Mouse (Mus musculus) myocyte (in vitro differentiated cells): Measurements from ENCODE around the gene Fanca. TPM values are rescaled to one million over a fixed set of nuclear protein-coding genes. Genes with fewer than 3 reads are reported as not detected.
A peak's percentile ranks its signal among the peaks of the same experiment; 100 is the strongest.

Experiments
- H3K27me3 ChIP-seq: one replicate; pipeline ENCODE4 v1.6.1; 2011; ENCODE audit not compliant: control insufficient read depth, insufficient read depth, insufficient read length
- H3K36me3 ChIP-seq: one replicate; pipeline ENCODE4 v1.6.1; 2011; ENCODE audit not compliant: control insufficient read depth, insufficient read depth
- H3K4me2 ChIP-seq: one replicate; pipeline ENCODE4 v1.6.1; 2011; ENCODE audit warnings: low read depth, control low read depth
- H3K4me3 ChIP-seq: one replicate; pipeline ENCODE4 v1.5.1; 2011; ENCODE audit warnings: mild to moderate bottlenecking, control low read depth, moderate library complexity
- H3K79me2 ChIP-seq: one replicate; pipeline ENCODE4 v1.6.1; 2011; ENCODE audit not compliant: control insufficient read depth, insufficient read depth
- H3ac ChIP-seq: one replicate; pipeline ENCODE4 v1.6.1; 2011; ENCODE audit not compliant: control insufficient read depth, insufficient read length
- E2F4 ChIP-seq: IDR thresholded peaks from one replicate; pipeline ENCODE4 v1.6.1; 2011; ENCODE audit warnings: mild to moderate bottlenecking, control low read depth, moderate library complexity; ENCODE audit not compliant: insufficient read depth
- MAX ChIP-seq: IDR thresholded peaks from one replicate; pipeline ENCODE4 v1.6.1; 2011; ENCODE audit warnings: low read depth, mild to moderate bottlenecking, control low read depth
- MYOD1 ChIP-seq, 3 experiments: IDR thresholded peaks; one replicate each; pipeline ENCODE4 v1.6.1; 2011; ENCODE audit warnings: control low read depth in 2 of 3, low read depth in 2 of 3, mild to moderate bottlenecking in 2 of 3, moderate library complexity in 1 of 3; ENCODE audit not compliant: insufficient read length in 2 of 3, control insufficient read depth in 1 of 3
- MYOG ChIP-seq, 3 experiments: IDR thresholded peaks; one replicate each; pipeline ENCODE4 v1.6.1; 2011; ENCODE audit warnings: control low read depth in 2 of 3, low read depth in 2 of 3, mild to moderate bottlenecking in 2 of 3; ENCODE audit not compliant: insufficient read length in 2 of 3, control insufficient read depth in 1 of 3, insufficient read depth in 1 of 3
- POLR2A ChIP-seq: IDR thresholded peaks from one replicate; pipeline ENCODE4 v1.6.1; 2011; ENCODE audit warnings: low read depth, mild to moderate bottlenecking, control low read depth, moderate library complexity; ENCODE audit not compliant: insufficient read length
- POLR2AphosphoS2 ChIP-seq: IDR thresholded peaks from one replicate; pipeline ENCODE4 v1.6.1; 2011; ENCODE audit warnings: low read depth, control low read depth; ENCODE audit not compliant: insufficient read length
- REST ChIP-seq: IDR thresholded peaks from one replicate; pipeline ENCODE4 v1.6.1; 2011; ENCODE audit warnings: mild to moderate bottlenecking, control low read depth, moderate library complexity; ENCODE audit not compliant: insufficient read depth, insufficient read length
- TCF12 ChIP-seq: IDR thresholded peaks from one replicate; pipeline ENCODE4 v1.6.1; 2011; ENCODE audit warnings: mild to moderate bottlenecking, control low read depth; ENCODE audit not compliant: poor library complexity, insufficient read depth, severe bottlenecking
- TCF3 ChIP-seq: IDR thresholded peaks from one replicate; pipeline ENCODE4 v1.6.1; 2011; ENCODE audit warnings: low read depth, control low read depth; ENCODE audit not compliant: insufficient read length
- USF1 ChIP-seq: IDR thresholded peaks from one replicate; pipeline ENCODE4 v1.6.1; 2011; ENCODE audit warnings: low read depth, mild to moderate bottlenecking, control low read depth, moderate library complexity
- polyA plus RNA-seq: library from polyadenylated mRNA; unstranded; fragments of >200 nt; fragmentation: generic; extraction: Trizol; gene quantifications from one replicate; pipeline ENCODE4 v1.2.1, GENCODE M21; 2012; ENCODE audit warnings: missing spikeins

The Fanca gene
- polyA plus RNA-seq, 1 experiment, result 4.0 TPM

- Histone ChIP-seq H3K36me3 (no peaks in the 10 kb centered on the region), H3K79me2 (no peaks in the 10 kb centered on the region), H3ac (peak within 1 kb of the TSS; percentile 1), H3K4me3 (peak within 1 kb of the TSS; percentile 23), H3K27me3 (no peaks in the 10 kb centered on the region), H3K4me2 (peak within 1 kb of the TSS; percentile 79)
- no peak for TF ChIP-seq REST
- TF ChIP-seq POLR2AphosphoS2, result peak; percentile 18
- peak; percentile 28 for TF ChIP-seq POLR2A
Measured at GRCm38 (mm10) chr8:123235520-123236497, 82.6 kb downstream of the Fanca start, which contains the start of gene Spata2l. Spata2l (minus strand) TSS chr8:123236233.

- no peak overlapping the region for H3ac ChIP-seq
- H3K4me2 ChIP-seq, result peak overlapping the region; percentile 79
- H3K79me2 ChIP-seq, result no peaks in the 10 kb centered on the region
- H3K4me3 ChIP-seq, result peak overlapping the region; percentile 23
- H3K27me3 ChIP-seq, result no peaks in the 10 kb centered on the region
- TF ChIP-seq POLR2AphosphoS2, result peak; percentile 72
- TF ChIP-seq REST, result no peak
- no peak for TF ChIP-seq USF1
- TF ChIP-seq TCF3, result no peak
- no peak for TF ChIP-seq E2F4
- no peaks in the 10 kb centered on the region for H3K36me3 ChIP-seq
Measured at GRCm38 (mm10) chr8:123234918-123235519, 83.4 kb downstream of the Fanca start.

- TF ChIP-seq TCF12 (no peak), POLR2AphosphoS2 (peak; percentile 3), MYOD1 (IDR thresholded peaks at IDR 0.05; ENCODE audit: control insufficient read depth in 1 of 3, insufficient read length in 2 of 3, low read depth in 2 of 3) (no peak), USF1 (no peak), MAX (no peak)
- H3ac ChIP-seq, result no peak overlapping the region
Measured at GRCm38 (mm10) chr8:123233760-123234159, 84.6 kb downstream of the Fanca start.

GRCm38 (mm10) chr8:123233300-123233699 lies 85.1 kb downstream of the Fanca start:
- TF ChIP-seq MYOD1 (IDR thresholded peaks at IDR 0.05; ENCODE audit: control insufficient read depth in 1 of 3, insufficient read length in 2 of 3, low read depth in 2 of 3) (peak in 2 of 3 experiments; percentile 93), USF1 (no peak), REST (no peak), POLR2A (peak; percentile 39), TCF3 (peak; percentile 71), POLR2AphosphoS2 (peak; percentile 91), MYOG (IDR thresholded peaks at IDR 0.05; ENCODE audit: control insufficient read depth in 1 of 3, insufficient read depth in 1 of 3, insufficient read length in 2 of 3, low read depth in 2 of 3) (peak in 2 of 3 experiments; percentile 95 to 97)
- H3K27me3 ChIP-seq, result no peaks in the 10 kb centered on the region
- no peak overlapping the region for H3ac ChIP-seq
- no peaks in the 10 kb centered on the region for H3K36me3 ChIP-seq
- H3K4me2 ChIP-seq, result no peak overlapping the region
- no peaks in the 10 kb centered on the region for H3K79me2 ChIP-seq
- H3K4me3 ChIP-seq, result no peak overlapping the region

More at GRCm38 (mm10) chr8:123233760-123234159, 84.6 kb downstream of the Fanca start:
- Histone ChIP-seq H3K27me3 (no peaks in the 10 kb centered on the region), H3K36me3 (no peaks in the 10 kb centered on the region), H3K4me2 (no peak overlapping the region), H3K79me2 (no peaks in the 10 kb centered on the region), H3K4me3 (no peak overlapping the region)

- H3K4me3 ChIP-seq, result no peak overlapping the region
- no peak overlapping the region for H3K4me2 ChIP-seq
- TF ChIP-seq MYOD1 (IDR thresholded peaks at IDR 0.05; ENCODE audit: control insufficient read depth in 1 of 3, insufficient read length in 2 of 3, low read depth in 2 of 3) (no peak), POLR2AphosphoS2 (peak; percentile 37)
- H3ac ChIP-seq, result no peak overlapping the region
- no peaks in the 10 kb centered on the region for H3K79me2 ChIP-seq
- no peaks in the 10 kb centered on the region for H3K36me3 ChIP-seq
- no peaks in the 10 kb centered on the region for H3K27me3 ChIP-seq
Measured at GRCm38 (mm10) chr8:123232553-123232952, 85.8 kb downstream of the Fanca start.
